Mouse (Mus musculus): ENCODE measurements at regions not wholly inside any gene's neighbourhood (a gene's known extent, or its start where the extent isn't known, plus 50 kb on each side); places are given as distances from the start of the nearest gene placed in this dataset.

- no peaks in the 10 kb centered on the region for H3K9me3 ChIP-seq (replicated peaks; ENCODE audit: low read length)
- no peak for DNase-seq (ENCODE audit: extremely low read depth)
- no peaks in the 10 kb centered on the region for H3K27me3 ChIP-seq (replicated peaks)
- H3K4me3 ChIP-seq (replicated peaks in 1 of 3; ENCODE audit: low read depth in 2 of 3, low read length in 2 of 3, poor library complexity in 1 of 3), result no peak overlapping the region
- no peak overlapping the region for H3K27ac ChIP-seq (ENCODE audit: insufficient read depth, low read depth)
- dilution Hi-C loops (cut with MboI; ENCODE audit: extremely low pct_ligation_motif_present, extremely low pct_unique_long_range_greater_than_20kb, low sequenced_read_pairs) (no loop called here), in situ Hi-C loops (cut with MboI; ENCODE audit: low pct_ligation_motif_present, low pct_unique_long_range_greater_than_20kb, low sequenced_read_pairs) (no loop called here)
- TF ChIP-seq KAT2A (IDR thresholded peaks at IDR 0.05; ENCODE audit: insufficient replicate concordance, low read length), result no peak
- TF ChIP-seq CTCF (conservative IDR thresholded peaks at IDR 0.05 in 1 of 2, IDR thresholded peaks at IDR 0.05 in 1 of 2; ENCODE audit: low read depth in 2 of 2, low read length in 2 of 2), result no peak
- TF ChIP-seq ZKSCAN1 (IDR thresholded peaks at IDR 0.05; ENCODE audit: borderline replicate concordance, low read depth, low read length), result no peak
- TF ChIP-seq E2F4 (IDR thresholded peaks at IDR 0.05; ENCODE audit: insufficient replicate concordance, low read depth, low read length), result no peak
- no peak for TF ChIP-seq TCF12 (IDR thresholded peaks at IDR 0.05; ENCODE audit: low read depth, low read length)
- no peak overlapping the region for H3K9ac ChIP-seq (ENCODE audit: insufficient read depth, low read depth)
- H3K4me2 ChIP-seq (ENCODE audit: insufficient read depth, low read depth, poor library complexity, severe bottlenecking), result no peak overlapping the region
- H3K4me1 ChIP-seq (ENCODE audit: control insufficient read depth in 1 of 2, insufficient read depth in 2 of 2), result peaks cover 3 to 6% of the 10 kb centered on the region in 2 experiments; a peak in 2 of 4 replicates
- H3K36me3 ChIP-seq (replicated peaks in 1 of 2; ENCODE audit: control insufficient read depth in 1 of 2, insufficient read depth in 1 of 2, low read length in 1 of 2), result no peaks in the 10 kb centered on the region
- no peaks in the 10 kb centered on the region for H3K79me2 ChIP-seq (replicated peaks; ENCODE audit: control insufficient read depth, extremely low read depth, insufficient read depth, poor library complexity, severe bottlenecking)
Measured at GRCm38 (mm10) chr13:35402856-35403255, 256.8 kb upstream of the Cdyl start.

- no peaks in the 10 kb centered on the region for H3K79me2 ChIP-seq (replicated peaks; ENCODE audit: control insufficient read depth, extremely low read depth, insufficient read depth, poor library complexity, severe bottlenecking)
- no peaks in the 10 kb centered on the region for H3K27me3 ChIP-seq (replicated peaks)
- TF ChIP-seq POLR2A (IDR thresholded peaks at IDR 0.05; ENCODE audit: low read depth, low read length) (no peak), GABPA (IDR thresholded peaks at IDR 0.05; ENCODE audit: insufficient replicate concordance, low read depth, low read length) (no peak), JUN (IDR thresholded peaks at IDR 0.05; ENCODE audit: insufficient read depth, low read depth, low read length) (no peak), MAFK (IDR thresholded peaks at IDR 0.05; ENCODE audit: insufficient replicate concordance, low read length) (no peak), POLR2AphosphoS2 (IDR thresholded peaks at IDR 0.05; ENCODE audit: low read depth, low read length) (no peak), PAX5 (IDR thresholded peaks at IDR 0.05; ENCODE audit: low read length) (no peak), HCFC1 (IDR thresholded peaks at IDR 0.05; ENCODE audit: low read depth, low read length) (no peak), ZKSCAN1 (IDR thresholded peaks at IDR 0.05; ENCODE audit: borderline replicate concordance, low read depth, low read length) (no peak), USF2 (conservative IDR thresholded peaks at IDR 0.05; ENCODE audit: low read depth, low read length) (no peak)
- no peak overlapping the region for H3K9ac ChIP-seq (ENCODE audit: insufficient read depth, low read depth)
- peaks cover 3 to 6% of the 10 kb centered on the region in 2 experiments; a peak in 2 of 4 replicates for H3K4me1 ChIP-seq (ENCODE audit: control insufficient read depth in 1 of 2, insufficient read depth in 2 of 2)
- no peak overlapping the region for H3K4me3 ChIP-seq (replicated peaks in 1 of 3; ENCODE audit: low read depth in 2 of 3, low read length in 2 of 3, poor library complexity in 1 of 3)
- in situ Hi-C loops (cut with MboI; ENCODE audit: low pct_ligation_motif_present, low pct_unique_long_range_greater_than_20kb, low sequenced_read_pairs), result no loop called here
- H3K9me3 ChIP-seq (replicated peaks; ENCODE audit: low read length), result no peaks in the 10 kb centered on the region
- H3K4me2 ChIP-seq (ENCODE audit: insufficient read depth, low read depth, poor library complexity, severe bottlenecking), result no peak overlapping the region
- H3K36me3 ChIP-seq (replicated peaks in 1 of 2; ENCODE audit: control insufficient read depth in 1 of 2, insufficient read depth in 1 of 2, low read length in 1 of 2), result no peaks in the 10 kb centered on the region
- dilution Hi-C loops (cut with MboI; ENCODE audit: extremely low pct_ligation_motif_present, extremely low pct_unique_long_range_greater_than_20kb, low sequenced_read_pairs), result no loop called here
- DNase-seq (ENCODE audit: extremely low read depth), result no peak
- H3K27ac ChIP-seq (ENCODE audit: insufficient read depth, low read depth), result no peak overlapping the region
Measured at GRCm38 (mm10) chr13:35404428-35404827, 255.2 kb upstream of the Cdyl start.

- Histone ChIP-seq H3K9me3 (replicated peaks; ENCODE audit: low read length) (no peaks in the 10 kb centered on the region), H3K36me3 (replicated peaks in 1 of 2; ENCODE audit: control insufficient read depth in 1 of 2, insufficient read depth in 1 of 2, low read length in 1 of 2) (no peaks in the 10 kb centered on the region), H3K4me1 (ENCODE audit: control insufficient read depth in 1 of 2, insufficient read depth in 2 of 2) (peaks cover 3 to 6% of the 10 kb centered on the region in 2 experiments; a peak in 2 of 4 replicates), H3K4me2 (ENCODE audit: insufficient read depth, low read depth, poor library complexity, severe bottlenecking) (no peak overlapping the region), H3K79me2 (replicated peaks; ENCODE audit: control insufficient read depth, extremely low read depth, insufficient read depth, poor library complexity, severe bottlenecking) (no peaks in the 10 kb centered on the region), H3K9ac (ENCODE audit: insufficient read depth, low read depth) (no peak overlapping the region), H3K27me3 (replicated peaks) (no peaks in the 10 kb centered on the region), H3K4me3 (replicated peaks in 1 of 3; ENCODE audit: low read depth in 2 of 3, low read length in 2 of 3, poor library complexity in 1 of 3) (no peak overlapping the region), H3K27ac (ENCODE audit: insufficient read depth, low read depth) (no peak overlapping the region)
- in situ Hi-C loops (cut with MboI; ENCODE audit: low pct_ligation_motif_present, low pct_unique_long_range_greater_than_20kb, low sequenced_read_pairs), result no loop called here
- dilution Hi-C loops (cut with MboI; ENCODE audit: extremely low pct_ligation_motif_present, extremely low pct_unique_long_range_greater_than_20kb, low sequenced_read_pairs), result no loop called here
- no peak for DNase-seq (ENCODE audit: extremely low read depth)
- no peak for TF ChIP-seq ELF1 (IDR thresholded peaks at IDR 0.05; ENCODE audit: low read depth, low read length)
- TF ChIP-seq HCFC1 (IDR thresholded peaks at IDR 0.05; ENCODE audit: low read depth, low read length), result no peak
- TF ChIP-seq USF1 (IDR thresholded peaks at IDR 0.05; ENCODE audit: low read depth, low read length), result no peak
- no peak for TF ChIP-seq RAD21 (IDR thresholded peaks at IDR 0.05; ENCODE audit: low read depth, low read length)
- no peak for TF ChIP-seq BHLHE40 (IDR thresholded peaks at IDR 0.05; ENCODE audit: low read depth, low read length)
- TF ChIP-seq JUND (conservative IDR thresholded peaks at IDR 0.05; ENCODE audit: low read depth, low read length), result no peak
Measured at GRCm38 (mm10) chr13:35405384-35405783, 254.2 kb upstream of the Cdyl start.

Data from CH12.LX (cell line).